Mouse (Mus musculus): ENCODE results near the gene Kng1. TPM values are rescaled to one million over a fixed set of nuclear protein-coding genes. Genes with fewer than 3 reads are reported as not detected.
"Not testable (repeated sequence)": the region's sequence is repeated elsewhere in the genome, so short reads cannot be mapped to it uniquely, and the experiment has no call there.

The Kng1 gene
- polyA plus RNA-seq (2014; fragmentation: Nextera tagmentation; extraction: Ambion mirVana) = not detected in 2 replicates

DNA sequence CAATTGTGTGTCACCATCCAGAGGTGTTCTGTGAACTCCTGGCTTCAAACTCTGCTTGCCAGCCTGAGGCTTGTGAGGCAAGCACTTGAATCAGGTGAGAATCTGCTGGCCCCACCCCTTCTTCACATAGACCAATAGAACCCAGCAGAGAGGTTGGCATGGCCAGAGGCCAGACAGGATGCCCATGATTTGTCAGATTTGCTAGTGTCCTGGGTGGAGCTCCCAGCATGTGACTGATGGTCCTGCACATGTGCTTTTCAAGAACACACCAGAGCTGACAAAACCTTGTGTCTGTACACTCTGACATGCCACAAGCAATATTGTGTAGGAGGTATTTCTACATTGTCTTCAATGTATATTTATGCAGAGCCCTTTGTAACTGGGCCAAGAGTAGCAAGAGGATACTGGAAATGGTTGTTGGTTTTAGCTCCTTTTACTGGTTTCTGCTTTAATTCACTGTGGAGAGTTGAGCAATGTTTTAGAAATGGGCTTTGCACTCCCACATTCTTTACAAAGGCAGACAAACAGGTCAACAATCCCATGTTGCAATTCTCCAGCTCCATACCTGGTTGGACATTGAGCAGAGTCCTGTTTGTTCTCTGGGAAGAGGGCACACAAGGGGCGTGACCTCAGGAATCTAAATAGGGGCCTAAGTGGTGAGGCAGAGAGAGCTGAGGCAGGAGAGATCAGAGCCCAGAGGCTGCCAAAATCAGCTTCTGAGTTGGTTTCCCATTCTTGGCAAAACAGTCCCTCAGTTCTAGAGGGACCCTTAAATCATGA lies at the start of gene Kng1:
TSS of gene Kng1 (plus strand) at position 198 of the 780 bp plus-strand sequence.
- WGBS = 91% methylated on average over 1 of the region's 1 CpGs
- ATAC-seq (ENCODE audit: low FRiP score) = not testable (repeated sequence)

GRCm38 (mm10) chr16:23013786-23014185 lies 43.9 kb upstream of the Kng1 start:
- not testable (repeated sequence) for H3K27ac ChIP-seq; DNase-seq (ENCODE audit: low spot score); H3K27me3 ChIP-seq (ENCODE audit: control insufficient read depth, insufficient read depth, low read length); H3K9me3 ChIP-seq (ENCODE audit: control insufficient read depth, low read length); H3K4me3 ChIP-seq (replicated peaks; ENCODE audit: low read length); ATAC-seq (ENCODE audit: low FRiP score); H3K36me3 ChIP-seq (replicated peaks; ENCODE audit: control insufficient read depth, insufficient read depth); H3K9ac ChIP-seq; H3K4me1 ChIP-seq (replicated peaks; ENCODE audit: control insufficient read depth, insufficient read depth, low read length); H3K4me2 ChIP-seq (replicated peaks)
- 81% methylated on average over 2 of the region's 2 CpGs for WGBS

More for the DNA sequence above, at the start of gene Kng1:
- not testable (repeated sequence) for H3K9ac ChIP-seq; H3K4me1 ChIP-seq (replicated peaks; ENCODE audit: control insufficient read depth, insufficient read depth, low read length); H3K27ac ChIP-seq; H3K9me3 ChIP-seq (ENCODE audit: control insufficient read depth, low read length); H3K27me3 ChIP-seq (ENCODE audit: control insufficient read depth, insufficient read depth, low read length); H3K4me2 ChIP-seq (replicated peaks); H3K36me3 ChIP-seq (replicated peaks; ENCODE audit: control insufficient read depth, insufficient read depth); DNase-seq (ENCODE audit: low spot score); H3K4me3 ChIP-seq (replicated peaks; ENCODE audit: low read length)

DNA sequence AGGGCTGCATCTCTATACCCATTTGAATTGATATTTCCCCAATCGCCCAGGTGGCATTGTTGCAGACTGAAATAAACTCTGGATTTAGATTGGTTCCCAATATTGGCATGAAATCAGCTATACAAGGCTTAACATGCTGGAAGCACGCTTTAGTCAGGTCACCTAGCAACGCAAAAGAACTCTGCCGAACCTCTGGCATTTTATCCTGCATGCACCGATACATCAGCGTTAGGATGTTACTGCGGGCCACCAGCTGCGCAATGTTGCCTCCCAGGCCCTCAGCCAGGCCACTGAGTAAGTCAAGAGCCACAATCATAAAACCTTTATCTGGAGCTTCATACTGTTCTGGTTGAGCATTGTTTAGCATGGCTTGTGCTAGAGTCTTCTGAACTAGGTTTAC lies 43.0 kb upstream of the Kng1 start:
- H3K9me3 ChIP-seq (ENCODE audit: control insufficient read depth, low read length); DNase-seq (ENCODE audit: low spot score); H3K36me3 ChIP-seq (replicated peaks; ENCODE audit: control insufficient read depth, insufficient read depth); H3K4me3 ChIP-seq (replicated peaks; ENCODE audit: low read length); H3K27ac ChIP-seq; H3K9ac ChIP-seq; ATAC-seq (ENCODE audit: low FRiP score); H3K4me1 ChIP-seq (replicated peaks; ENCODE audit: control insufficient read depth, insufficient read depth, low read length); H3K4me2 ChIP-seq (replicated peaks); H3K27me3 ChIP-seq (ENCODE audit: control insufficient read depth, insufficient read depth, low read length): not testable (repeated sequence)
- 48% methylated on average over 8 of the region's 8 CpGs for WGBS

- 4% methylated on average over 1 of the region's 1 CpGs for WGBS
Measured at GRCm38 (mm10) chr16:23020571-23020970, 37.1 kb upstream of the Kng1 start.

DNA sequence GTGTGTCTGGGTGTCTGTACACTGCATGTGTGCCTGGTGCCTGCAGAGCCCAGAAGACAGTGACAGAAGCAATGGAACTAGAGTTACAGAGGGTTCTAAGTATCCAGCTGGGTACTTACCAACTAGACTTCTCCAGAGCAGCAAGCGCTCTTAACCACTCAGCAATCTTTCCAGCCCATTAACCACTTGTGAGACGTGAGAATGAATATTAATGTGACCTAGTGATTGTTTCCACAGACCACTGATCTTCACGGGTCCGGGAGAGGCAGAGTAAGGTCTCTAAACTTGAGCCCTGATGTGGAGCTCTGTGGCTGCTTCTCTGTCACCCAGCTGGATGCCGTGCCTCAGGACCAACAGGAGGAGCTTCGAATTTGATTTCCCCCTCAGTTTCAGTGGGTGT lies 32.6 kb upstream of the Kng1 start:
- WGBS = 20% methylated on average over 6 of the region's 6 CpGs
- no peak overlapping the region for H3K27ac ChIP-seq
- no peak overlapping the region for H3K4me2 ChIP-seq (replicated peaks)
- no peaks in the 10 kb centered on the region for H3K36me3 ChIP-seq (replicated peaks; ENCODE audit: control insufficient read depth, insufficient read depth)
- H3K27me3 ChIP-seq (ENCODE audit: control insufficient read depth, insufficient read depth, low read length) = no peaks in the 10 kb centered on the region
- H3K9ac ChIP-seq = no peak overlapping the region
- no peaks in the 10 kb centered on the region for H3K4me1 ChIP-seq (replicated peaks; ENCODE audit: control insufficient read depth, insufficient read depth, low read length)
- ATAC-seq (ENCODE audit: low FRiP score) (no peak), DNase-seq (ENCODE audit: low spot score) (no peak)
- no peaks in the 10 kb centered on the region for H3K9me3 ChIP-seq (ENCODE audit: control insufficient read depth, low read length)
- H3K4me3 ChIP-seq (replicated peaks; ENCODE audit: low read length) = no peak overlapping the region

More at GRCm38 (mm10) chr16:23020571-23020970, 37.1 kb upstream of the Kng1 start:
- not testable (repeated sequence) for H3K9ac ChIP-seq; H3K27me3 ChIP-seq (ENCODE audit: control insufficient read depth, insufficient read depth, low read length); H3K4me2 ChIP-seq (replicated peaks); ATAC-seq (ENCODE audit: low FRiP score); H3K4me1 ChIP-seq (replicated peaks; ENCODE audit: control insufficient read depth, insufficient read depth, low read length); DNase-seq (ENCODE audit: low spot score); H3K36me3 ChIP-seq (replicated peaks; ENCODE audit: control insufficient read depth, insufficient read depth); H3K4me3 ChIP-seq (replicated peaks; ENCODE audit: low read length); H3K27ac ChIP-seq; H3K9me3 ChIP-seq (ENCODE audit: control insufficient read depth, low read length)

GRCm38 (mm10) chr16:23026582-23026981 lies 31.1 kb upstream of the Kng1 start:
- H3K9me3 ChIP-seq (ENCODE audit: control insufficient read depth, low read length) = no peaks in the 10 kb centered on the region
- no peak overlapping the region for H3K4me3 ChIP-seq (replicated peaks; ENCODE audit: low read length)
- H3K9ac ChIP-seq = no peak overlapping the region
- no peaks in the 10 kb centered on the region for H3K4me1 ChIP-seq (replicated peaks; ENCODE audit: control insufficient read depth, insufficient read depth, low read length)
- H3K4me2 ChIP-seq (replicated peaks) = no peak overlapping the region
- H3K36me3 ChIP-seq (replicated peaks; ENCODE audit: control insufficient read depth, insufficient read depth) = no peaks in the 10 kb centered on the region
- no peak for ATAC-seq (ENCODE audit: low FRiP score)
- no peaks in the 10 kb centered on the region for H3K27me3 ChIP-seq (ENCODE audit: control insufficient read depth, insufficient read depth, low read length)
- DNase-seq (ENCODE audit: low spot score) = no peak
- H3K27ac ChIP-seq = no peak overlapping the region

GRCm38 (mm10) chr16:23027341-23027740 lies 30.3 kb upstream of the Kng1 start:
- H3K27ac ChIP-seq; H3K4me2 ChIP-seq (replicated peaks); H3K4me3 ChIP-seq (replicated peaks; ENCODE audit: low read length); H3K27me3 ChIP-seq (ENCODE audit: control insufficient read depth, insufficient read depth, low read length); H3K9me3 ChIP-seq (ENCODE audit: control insufficient read depth, low read length); H3K36me3 ChIP-seq (replicated peaks; ENCODE audit: control insufficient read depth, insufficient read depth); DNase-seq (ENCODE audit: low spot score); ATAC-seq (ENCODE audit: low FRiP score); H3K4me1 ChIP-seq (replicated peaks; ENCODE audit: control insufficient read depth, insufficient read depth, low read length); H3K9ac ChIP-seq: not testable (repeated sequence)
- WGBS = 65% methylated on average over 3 of the region's 3 CpGs

DNA sequence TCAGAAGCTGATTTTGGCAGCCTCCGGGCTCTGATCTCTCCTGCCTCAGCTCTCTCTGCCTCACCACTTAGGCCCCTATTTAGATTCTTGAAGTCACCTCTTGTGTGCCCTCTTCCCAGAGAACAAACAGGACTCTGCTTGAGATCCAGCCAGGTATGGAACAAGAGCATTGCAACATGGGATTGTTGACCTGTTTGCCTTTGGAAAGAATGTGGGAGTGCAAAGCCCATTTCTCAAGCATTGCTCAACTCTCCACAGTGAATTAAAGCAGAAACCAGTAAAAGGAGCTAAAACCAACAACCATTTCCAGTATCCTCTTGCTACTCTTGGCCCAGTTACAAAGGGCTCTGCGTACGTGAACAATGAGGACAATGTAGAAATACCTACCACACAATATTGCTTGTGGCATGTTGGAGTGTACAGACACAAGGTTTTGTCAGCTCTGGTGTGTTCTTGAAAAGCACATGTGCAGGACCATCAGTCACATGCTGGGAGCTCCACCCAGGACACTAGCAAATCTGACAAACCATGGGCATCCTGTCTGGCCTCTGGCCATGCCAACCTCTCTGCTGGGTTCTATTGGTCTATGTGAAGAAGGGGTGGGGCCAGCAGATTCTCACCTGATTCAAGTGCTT lies 28.6 kb upstream of the Kng1 start, which contains the start of gene Kng2:
TSS of gene Kng2 (minus strand) at position 517 of the 635 bp plus-strand sequence.
- WGBS = 91% methylated on average over 3 of the region's 3 CpGs
- H3K27me3 ChIP-seq (ENCODE audit: control insufficient read depth, insufficient read depth, low read length); H3K4me1 ChIP-seq (replicated peaks; ENCODE audit: control insufficient read depth, insufficient read depth, low read length); H3K4me3 ChIP-seq (replicated peaks; ENCODE audit: low read length); DNase-seq (ENCODE audit: low spot score); H3K4me2 ChIP-seq (replicated peaks); H3K9me3 ChIP-seq (ENCODE audit: control insufficient read depth, low read length); H3K9ac ChIP-seq; H3K27ac ChIP-seq; ATAC-seq (ENCODE audit: low FRiP score); H3K36me3 ChIP-seq (replicated peaks; ENCODE audit: control insufficient read depth, insufficient read depth): not testable (repeated sequence)

DNA sequence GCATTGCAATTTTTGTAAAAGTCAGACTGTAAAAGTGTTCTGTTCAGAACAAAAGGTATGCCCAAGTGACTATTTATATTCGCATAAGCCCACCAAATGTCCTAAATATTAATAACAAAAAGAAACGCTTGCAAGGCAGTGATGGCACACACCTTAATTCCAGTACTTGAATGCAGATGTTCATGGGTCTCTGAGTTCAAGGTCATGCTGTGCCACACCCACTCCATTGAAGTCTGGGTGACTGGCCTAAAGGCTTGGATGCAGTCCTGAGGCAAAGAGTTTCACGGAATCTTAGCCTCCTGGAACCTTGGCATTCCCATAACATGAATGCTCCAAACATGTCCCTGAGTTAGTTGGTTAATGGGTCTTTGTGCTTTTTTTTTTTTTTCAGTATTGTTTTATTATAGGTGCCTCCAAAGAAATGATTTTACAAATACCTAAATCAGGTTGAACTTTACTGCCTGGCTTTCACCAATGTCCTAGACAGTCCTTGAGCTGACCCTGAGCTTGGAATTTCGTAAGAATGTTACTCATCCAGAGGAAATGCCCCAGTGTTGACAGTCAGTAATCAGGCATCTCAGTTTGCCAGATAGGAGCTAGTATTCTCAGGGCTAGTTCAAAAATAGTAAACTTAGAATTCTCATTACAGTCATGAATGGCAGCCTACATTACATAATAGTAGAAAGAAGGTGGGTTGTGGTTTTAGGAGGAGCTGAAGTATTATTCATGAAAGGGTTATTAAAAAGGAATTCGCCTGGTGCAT lies 26.8 kb upstream of the Kng1 start:
- WGBS = 90% methylated on average over 5 of the region's 5 CpGs
- Histone ChIP-seq H3K27ac (no peak overlapping the region), H3K4me2 (replicated peaks) (no peak overlapping the region), H3K27me3 (ENCODE audit: control insufficient read depth, insufficient read depth, low read length) (no peaks in the 10 kb centered on the region), H3K36me3 (replicated peaks; ENCODE audit: control insufficient read depth, insufficient read depth) (no peaks in the 10 kb centered on the region), H3K9me3 (ENCODE audit: control insufficient read depth, low read length) (no peaks in the 10 kb centered on the region), H3K4me1 (replicated peaks; ENCODE audit: control insufficient read depth, insufficient read depth, low read length) (no peaks in the 10 kb centered on the region), H3K9ac (no peak overlapping the region), H3K4me3 (replicated peaks; ENCODE audit: low read length) (no peak overlapping the region)
- ATAC-seq (ENCODE audit: low FRiP score) (no peak), DNase-seq (ENCODE audit: low spot score) (no peak)
